15 mouse cellular contexts compared by ENCODE assay signal in genomic region chr16:85090992-85091391, GRCm38 (mm10).
DNase-seq lines count a peak whose midpoint lies in the region; ATAC-seq lines count a peak whose summit lies in the region.
"Had no signal": no experiment of that assay in that cellular context is flagged by ENCODE, and none has a peak within 500 bp of the region (broad histone marks: within the 10 kb centered on the region; RNA-seq: fewer than 3 reads in every experiment).

No protein-coding gene starts in this region.

- peak overlapping the region; percentile 0 to 19; a peak in 1 of 4 replicates for H3K27ac ChIP-seq in heart, embryonic 14.5 days (replicated peaks in 1 of 2; ENCODE audit: control insufficient read depth in 1 of 2, insufficient read depth in 1 of 2, low read depth in 2 of 2, low read length in 2 of 2)
- H3K27ac ChIP-seq in kidney, embryonic 16.5 days (ENCODE audit: low read length): no peak overlapping the region
- H3K27ac ChIP-seq in forebrain, embryonic 12.5 days: peak overlapping the region; percentile 76
- H3K27ac ChIP-seq in limb, embryonic 10.5 days: 0 out of 2 replicates have a peak overlapping the region, but pooled peaks have one; percentile 9
- H3K27ac ChIP-seq: kidney, postnatal 0 days; macrophage; midbrain, embryonic 12.5 days had no signal

- peak overlapping the region; percentile 49 for H3K4me2 ChIP-seq in heart, embryonic 14.5 days (ENCODE audit: low read length)
- H3K4me2 ChIP-seq in kidney, embryonic 16.5 days (replicated peaks; ENCODE audit: low read depth, low read length): no peak overlapping the region
- no peak overlapping the region for H3K4me2 ChIP-seq in forebrain, embryonic 12.5 days
- H3K4me2 ChIP-seq: liver, embryonic 11.5 days; lung, embryonic 14.5 days; midbrain, embryonic 12.5 days had no signal

- no peaks in the 10 kb centered on the region for H3K9me3 ChIP-seq in heart, embryonic 14.5 days (ENCODE audit: control insufficient read depth, low read length)
- no peaks in the 10 kb centered on the region for H3K9me3 ChIP-seq in kidney, embryonic 16.5 days (ENCODE audit: low read length)
- H3K9me3 ChIP-seq in forebrain, embryonic 12.5 days: no peaks in the 10 kb centered on the region
- no peaks in the 10 kb centered on the region for H3K9me3 ChIP-seq in limb, embryonic 10.5 days (replicated peaks)
- H3K9me3 ChIP-seq: midbrain, embryonic 12.5 days had no signal

- peak overlapping the region; percentile 6; the same call in 1 of the 2 replicates for H3K9ac ChIP-seq in heart, embryonic 14.5 days (ENCODE audit: low read length)
- H3K9ac ChIP-seq in kidney, embryonic 16.5 days (replicated peaks; ENCODE audit: low read length): no peak overlapping the region
- no peak overlapping the region for H3K9ac ChIP-seq in forebrain, embryonic 12.5 days
- H3K9ac ChIP-seq: lung, embryonic 14.5 days; midbrain, embryonic 12.5 days had no signal

- no peak for ATAC-seq in heart, embryonic 14.5 days (ENCODE audit: insufficient number of reproducible peaks, insufficient read depth, low FRiP score, low read depth)
- ATAC-seq in kidney, embryonic 16.5 days (ENCODE audit: low FRiP score, low TSS enrichment): no peak
- no peak for ATAC-seq in forebrain, embryonic 12.5 days (ENCODE audit: low FRiP score)

- H3K4me3 ChIP-seq in heart, embryonic 14.5 days (ENCODE audit: control insufficient read depth in 1 of 2, insufficient read depth in 1 of 2, low read depth in 1 of 2, low read length in 2 of 2): 0 out of 4 replicates have a peak overlapping the region, but pooled peaks of 1 of the 2 experiments have one; percentile 10
- H3K4me3 ChIP-seq in kidney, embryonic 16.5 days (ENCODE audit: low read length): no peak overlapping the region
- no peak overlapping the region for H3K4me3 ChIP-seq in forebrain, embryonic 12.5 days (replicated peaks)
- H3K4me3 ChIP-seq in limb, embryonic 10.5 days: no peak overlapping the region
- H3K4me3 ChIP-seq: midbrain, embryonic 12.5 days had no signal

- no peaks in the 10 kb centered on the region for H3K27me3 ChIP-seq in heart, embryonic 14.5 days (ENCODE audit: control insufficient read depth, insufficient read depth, low read length)
- no peaks in the 10 kb centered on the region for H3K27me3 ChIP-seq in kidney, embryonic 16.5 days (ENCODE audit: insufficient read depth, low read length)
- no peaks in the 10 kb centered on the region for H3K27me3 ChIP-seq in forebrain, embryonic 12.5 days
- H3K27me3 ChIP-seq in limb, embryonic 10.5 days (ENCODE audit: low read depth, poor library complexity, severe bottlenecking): no peaks in the 10 kb centered on the region
- H3K27me3 ChIP-seq: midbrain, embryonic 12.5 days had no signal

- 18% methylated on average over 14 of the region's 14 CpGs for WGBS in heart, embryonic 14.5 days
- 78% methylated on average over 14 of the region's 14 CpGs for WGBS in kidney, embryonic 16.5 days
- WGBS in forebrain, embryonic 12.5 days: 65% methylated on average over 14 of the region's 14 CpGs
- WGBS in limb, embryonic 10.5 days: 77% methylated on average over 14 of the region's 14 CpGs

- no peaks in the 10 kb centered on the region for H3K36me3 ChIP-seq in heart, embryonic 14.5 days (ENCODE audit: control insufficient read depth, insufficient read depth, low read length)
- no peaks in the 10 kb centered on the region for H3K36me3 ChIP-seq in kidney, embryonic 16.5 days (ENCODE audit: insufficient read depth, low read length)
- H3K36me3 ChIP-seq in forebrain, embryonic 12.5 days (replicated peaks): no peaks in the 10 kb centered on the region
- H3K36me3 ChIP-seq in limb, embryonic 10.5 days: no peaks in the 10 kb centered on the region; the same call in 1 of the 2 replicates
- H3K36me3 ChIP-seq: midbrain, embryonic 12.5 days had no signal

- peaks cover 14 to 33% of the 10 kb centered on the region in 2 experiments for H3K4me1 ChIP-seq in heart, embryonic 14.5 days (ENCODE audit: control insufficient read depth in 2 of 2, insufficient read depth in 2 of 2, low read length in 2 of 2)
- H3K4me1 ChIP-seq in kidney, embryonic 16.5 days (ENCODE audit: insufficient read depth, low read length): peaks cover 35% of the 10 kb centered on the region
- H3K4me1 ChIP-seq in forebrain, embryonic 12.5 days: peaks cover 69% of the 10 kb centered on the region
- 0 out of 2 replicates have a peak, but pooled peaks cover 7% of the 10 kb centered on the region for H3K4me1 ChIP-seq in limb, embryonic 10.5 days

- intact Hi-C loops in heart, postnatal 25 days (cut with DNase I): no loop called here
- intact Hi-C loops in left cerebral cortex, postnatal 4 days (cut with DNase I): loop anchor here (2.0 kb wide), 1 partner anchor 82 kb away; the partner anchor contains the start of gene App

- no peak for DNase-seq in heart, postnatal 25 days (ENCODE audit: low spot score)
- DNase-seq in kidney, postnatal 25 days: peak; percentile 15 to 54
- DNase-seq in limb, embryonic 10.5 days (ENCODE audit: low spot score): no peak
- no peak for DNase-seq in left cerebral cortex, postnatal 4 days
- no peak for DNase-seq in urinary bladder, postnatal 36 days (ENCODE audit: low spot score in 2 of 2)
- DNase-seq: cerebellum, adult 11-12 months; gastrocnemius, postnatal 14 days; lung, embryonic 14.5 days had no signal

Comparison
In these comparisons a context has a peak if more than half of its experiments do, and no peak if none do; other contexts are left out.
1. DNase-seq: peak in kidney, postnatal 25 days (2 of 2); none in heart, postnatal 25 days (single experiment), limb, embryonic 10.5 days (single experiment), left cerebral cortex, postnatal 4 days (single experiment) and urinary bladder, postnatal 36 days (0 of 2).